Mouse (Mus musculus) ZHBTc4 (cell line): ENCODE results near the gene Foxc2.

Experiments
- DNase-seq: peaks from one replicate; pipeline ENCODE4 v3.0.0-alpha.2; 2011; ENCODE audit warnings: low read depth, low spot score

Gene Foxc2

DNA sequence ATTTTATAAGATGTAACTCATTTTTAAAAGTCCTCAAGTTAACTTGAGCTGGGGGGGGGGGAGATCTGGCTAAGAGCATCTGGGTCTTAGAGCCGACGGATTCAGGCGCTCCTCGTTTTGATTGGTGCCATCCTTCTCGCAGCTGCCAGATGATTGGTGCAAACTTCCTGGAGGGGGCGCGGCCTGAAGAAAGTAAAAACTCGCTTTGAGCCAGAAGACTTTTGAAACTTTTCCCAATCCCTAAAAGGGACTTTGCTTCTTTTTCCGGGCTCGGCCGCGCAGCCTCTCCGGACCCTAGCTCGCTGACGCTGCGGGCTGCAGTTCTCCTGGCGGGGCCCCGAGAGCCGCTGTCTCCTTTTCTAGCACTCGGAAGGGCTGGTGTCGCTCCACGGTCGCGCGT is at the start of gene Foxc2:
Foxc2 (plus strand) TSS at position 224 of the 400 bp plus-strand sequence.
- DNase-seq = peak; percentile 95

GRCm38 (mm10) chr8:121071454-121071853 is 44.5 kb upstream of the Foxc2 start:
- DNase-seq = peak; percentile 25

GRCm38 (mm10) chr8:121072406-121073130 is 43.4 kb upstream of the Foxc2 start:
- no peak for DNase-seq

DNA sequence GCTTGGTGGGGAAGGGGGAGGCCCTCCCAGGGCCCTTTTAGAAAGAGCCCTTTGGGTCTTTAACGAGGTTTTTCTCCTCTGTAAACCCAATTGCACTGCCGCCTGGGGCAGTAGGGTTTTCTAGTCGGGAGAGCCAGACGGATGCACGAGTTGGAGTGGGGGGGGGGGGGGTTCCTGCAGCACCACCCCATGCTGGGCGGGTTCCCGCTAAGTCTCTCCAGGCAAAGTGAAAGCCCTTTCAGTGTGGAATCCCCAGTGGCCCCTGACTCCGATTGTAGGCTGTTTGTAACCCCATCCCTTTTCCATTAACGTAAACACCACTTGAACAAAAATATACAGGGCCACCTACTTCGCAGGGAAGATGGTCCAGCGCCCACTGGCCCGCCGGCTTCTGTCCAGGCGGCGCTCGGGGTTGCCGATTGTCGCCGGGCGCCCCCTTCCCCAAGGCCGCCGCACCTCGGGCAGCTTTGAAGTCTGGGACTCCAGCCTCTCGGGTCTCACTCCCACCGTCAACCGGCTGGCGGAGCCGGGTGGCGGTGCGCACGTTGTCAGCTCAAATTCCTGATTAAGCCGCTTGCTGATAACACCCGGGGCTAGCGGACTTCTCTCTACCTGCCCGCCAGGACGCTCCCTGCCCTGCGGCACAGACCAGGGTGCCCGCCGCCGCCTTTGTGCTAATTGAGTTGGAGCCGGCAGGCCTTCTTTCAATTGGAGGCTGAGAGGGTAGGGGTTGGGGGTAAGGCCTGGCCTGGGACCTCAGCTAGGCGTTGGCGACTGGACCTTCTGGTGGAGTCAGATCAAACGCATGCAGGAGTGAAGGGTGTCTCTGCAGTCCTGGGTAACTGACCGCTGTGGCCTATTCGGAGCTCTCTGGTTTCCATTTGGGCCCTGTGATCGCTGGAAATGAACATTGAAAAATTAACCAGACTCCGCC is 42.5 kb upstream of the Foxc2 start:
- DNase-seq = peak; percentile 54

DNA sequence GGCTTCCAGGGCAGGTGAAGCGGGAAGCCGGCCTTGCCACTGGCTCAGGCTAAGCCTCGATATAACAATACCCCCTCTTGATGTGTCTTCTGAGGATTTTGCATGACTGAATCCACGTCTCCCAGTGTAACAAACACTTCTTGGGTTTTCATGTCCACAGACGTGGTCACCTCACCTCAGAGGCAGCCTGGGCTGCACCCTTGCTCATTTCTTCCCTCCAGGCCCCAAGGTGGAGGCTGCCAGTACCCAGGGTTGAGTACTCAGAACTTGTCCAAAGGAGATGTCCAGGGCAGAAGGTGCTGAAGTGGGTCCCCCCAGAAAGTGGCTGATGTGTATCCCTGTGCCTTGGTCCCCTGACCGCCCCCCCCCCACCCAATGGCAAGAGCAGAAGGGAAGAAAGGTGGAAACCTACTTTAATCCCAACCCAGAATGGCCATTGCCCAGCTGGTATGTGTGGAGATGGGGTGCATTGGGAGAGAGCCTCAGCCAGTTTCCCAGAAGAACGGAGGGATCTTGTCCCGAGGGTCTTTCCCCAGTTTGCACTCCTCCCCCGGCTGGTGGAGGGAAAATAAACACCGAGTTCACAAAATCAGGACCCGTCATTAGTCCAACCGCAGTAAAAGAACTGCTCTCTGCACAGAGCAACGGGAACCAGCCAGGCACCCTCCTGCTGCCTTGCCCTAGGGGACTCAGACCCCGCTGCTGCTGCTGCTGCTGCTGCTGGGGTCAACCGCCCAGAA is 41.7 kb upstream of the Foxc2 start:
- no peak for DNase-seq

- DNase-seq = no peak
These were observed 41.2 kb upstream of the Foxc2 start for GRCm38 (mm10) chr8:121074848-121075145.

GRCm38 (mm10) chr8:121075936-121076335 is 40.0 kb upstream of the Foxc2 start:
- no peak for DNase-seq

GRCm38 (mm10) chr8:121076555-121076954 is 39.4 kb upstream of the Foxc2 start:
- no peak for DNase-seq

GRCm38 (mm10) chr8:121078721-121079120 is 37.2 kb upstream of the Foxc2 start:
- DNase-seq = no peak

DNA sequence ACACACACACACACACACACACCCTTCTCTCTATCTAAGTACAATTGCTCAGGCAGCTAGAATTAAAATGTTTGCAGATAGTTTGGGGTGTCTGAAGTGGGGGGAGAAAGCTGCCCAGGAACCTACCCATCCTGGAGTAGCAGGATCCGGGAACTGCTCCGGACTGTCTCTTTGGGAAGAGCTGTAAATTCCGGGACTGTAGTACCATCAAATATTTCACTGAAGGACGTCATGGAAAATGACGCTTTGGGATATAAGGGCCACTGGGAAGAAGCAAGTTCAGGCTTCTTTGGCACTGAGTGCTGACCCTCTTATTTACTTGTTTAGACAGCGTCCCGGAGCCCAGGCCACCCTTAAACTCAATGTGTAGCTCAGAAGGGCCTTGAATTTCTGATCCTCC is 36.8 kb upstream of the Foxc2 start:
- DNase-seq = no peak

- DNase-seq = peak; percentile 28
These were observed 36.0 kb upstream of the Foxc2 start for GRCm38 (mm10) chr8:121079944-121080343.

DNA sequence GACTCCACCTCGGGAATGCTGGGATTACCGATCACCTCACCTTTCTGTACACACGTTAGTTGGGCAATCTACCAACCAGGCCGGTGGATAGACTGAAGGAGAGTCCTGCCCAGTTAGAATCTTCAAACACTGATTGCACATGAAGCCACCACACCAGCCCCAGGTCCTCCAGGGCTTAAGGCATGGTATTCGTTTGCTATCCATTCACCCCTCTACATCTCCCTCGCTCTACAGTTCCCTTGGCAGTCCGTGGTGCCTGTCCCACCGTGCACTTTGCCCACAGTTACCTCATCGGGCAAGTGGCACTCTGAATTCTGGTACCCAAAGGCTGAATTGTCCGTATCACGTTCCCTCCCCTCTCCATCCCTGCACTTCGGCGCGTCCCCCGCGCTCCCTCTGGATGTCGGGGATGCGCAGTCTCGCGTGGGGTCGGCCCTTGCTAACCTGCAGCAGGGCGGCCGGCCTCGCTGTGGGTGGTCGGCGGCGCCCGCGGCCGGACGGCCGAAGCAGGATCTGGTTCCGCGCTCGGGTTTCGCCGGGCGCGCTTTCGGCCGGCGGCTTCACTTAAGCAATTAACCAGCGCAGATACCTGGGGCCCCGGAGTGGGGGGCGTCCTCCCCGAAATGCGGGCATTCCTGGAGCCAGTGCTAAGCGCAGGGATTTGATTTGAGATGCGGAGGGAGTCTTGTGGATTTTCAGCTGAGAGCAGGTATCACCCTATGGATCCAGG is 35.4 kb upstream of the Foxc2 start:
- DNase-seq = peak; percentile 38

DNA sequence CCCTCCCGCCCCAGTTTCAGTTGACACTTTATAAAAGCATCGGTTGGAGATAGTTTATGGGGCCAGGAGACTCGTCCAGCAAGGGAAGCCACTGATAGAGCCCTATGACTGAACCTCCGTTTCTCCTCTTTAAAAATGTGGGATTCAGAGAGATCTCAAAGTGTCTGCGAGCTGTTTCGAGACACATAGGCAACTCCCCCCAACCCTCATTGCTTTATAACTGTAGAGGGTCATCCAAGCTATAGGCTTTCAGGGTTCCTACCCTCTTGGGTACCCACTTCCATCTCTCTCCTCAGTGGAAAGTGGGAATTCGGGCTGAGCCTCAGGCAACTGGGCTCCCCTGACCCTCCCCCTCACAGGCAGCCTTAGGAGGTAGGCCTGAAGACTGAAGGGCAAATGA is 34.6 kb upstream of the Foxc2 start:
- no peak for DNase-seq

- peak; percentile 68 for DNase-seq
These were observed 33.5 kb upstream of the Foxc2 start for GRCm38 (mm10) chr8:121082218-121083092.

DNA sequence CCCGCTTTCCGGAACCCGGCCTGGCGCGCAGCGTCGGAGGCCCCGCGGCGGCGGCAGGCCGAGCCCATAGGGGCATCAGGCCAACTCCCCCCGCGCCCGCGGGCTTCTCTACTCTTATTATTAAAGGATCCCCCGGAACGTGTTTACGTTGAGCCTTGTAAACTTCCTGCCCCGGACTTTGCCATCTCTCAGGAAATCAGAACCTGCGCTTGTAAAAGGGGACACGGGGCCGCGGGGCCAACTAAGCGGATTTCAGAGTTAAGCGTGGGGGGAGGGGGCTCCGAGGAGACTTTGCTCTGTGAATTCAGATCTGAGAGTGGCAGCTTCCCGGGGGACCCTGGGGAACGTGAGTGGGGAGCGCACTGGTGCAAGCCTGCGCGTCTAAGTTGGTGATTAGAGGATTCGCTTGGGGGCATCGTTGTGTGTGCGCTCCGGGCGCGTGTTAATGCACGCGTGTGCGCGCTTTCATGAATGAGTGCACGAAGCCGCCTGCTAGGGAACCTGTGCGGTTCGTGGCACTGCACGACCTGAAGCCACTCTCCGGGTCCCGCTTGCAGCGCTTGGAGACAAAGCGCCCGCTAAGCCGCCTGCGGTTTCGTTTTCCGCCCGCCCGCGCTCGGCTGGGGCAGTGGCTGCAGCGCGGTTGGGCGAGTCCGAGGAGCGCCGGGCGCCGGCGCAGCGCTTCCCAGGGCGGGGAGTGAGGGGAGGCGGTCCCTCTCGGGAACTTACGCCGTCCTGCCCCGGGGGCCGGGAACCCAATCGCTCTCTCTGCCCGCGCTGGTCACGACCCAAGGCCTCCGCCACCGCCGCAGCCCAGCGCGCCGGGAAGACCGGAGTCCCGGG is 32.7 kb upstream of the Foxc2 start:
- DNase-seq = peak; percentile 90

GRCm38 (mm10) chr8:121083936-121084209 is 32.1 kb upstream of the Foxc2 start:
- DNase-seq = no peak

- peak; percentile 71 for DNase-seq
These were observed 31.6 kb upstream of the Foxc2 start, which contains the start of gene Foxf1 for GRCm38 (mm10) chr8:121084210-121084951. Foxf1 (plus strand) TSS chr8:121084386.

GRCm38 (mm10) chr8:121085011-121085410 is 31.0 kb upstream of the Foxc2 start:
- DNase-seq = peak; percentile 61

- no peak for DNase-seq
These were observed 30.4 kb upstream of the Foxc2 start for GRCm38 (mm10) chr8:121085561-121085960.
